Mouse (Mus musculus) heart, adult 2 months (tissue): Measurements from ENCODE around the gene Enpp1.

ENCODE experiments used
- CTCF ChIP-seq: fragments of 200-600 bp; IDR thresholded peaks from 2 replicates; pipeline ENCODE4 v1.8.1; 2022; ENCODE audit warnings: antibody characterized with exemption, mild to moderate bottlenecking, moderate library complexity
- POLR2A ChIP-seq: fragments of 200-500 bp; IDR thresholded peaks from 2 replicates; pipeline ENCODE4 v1.6.1; 2011; ENCODE audit warnings: mild to moderate bottlenecking, low read depth, low read length, control low read depth; ENCODE audit not compliant: insufficient read depth

DNA sequence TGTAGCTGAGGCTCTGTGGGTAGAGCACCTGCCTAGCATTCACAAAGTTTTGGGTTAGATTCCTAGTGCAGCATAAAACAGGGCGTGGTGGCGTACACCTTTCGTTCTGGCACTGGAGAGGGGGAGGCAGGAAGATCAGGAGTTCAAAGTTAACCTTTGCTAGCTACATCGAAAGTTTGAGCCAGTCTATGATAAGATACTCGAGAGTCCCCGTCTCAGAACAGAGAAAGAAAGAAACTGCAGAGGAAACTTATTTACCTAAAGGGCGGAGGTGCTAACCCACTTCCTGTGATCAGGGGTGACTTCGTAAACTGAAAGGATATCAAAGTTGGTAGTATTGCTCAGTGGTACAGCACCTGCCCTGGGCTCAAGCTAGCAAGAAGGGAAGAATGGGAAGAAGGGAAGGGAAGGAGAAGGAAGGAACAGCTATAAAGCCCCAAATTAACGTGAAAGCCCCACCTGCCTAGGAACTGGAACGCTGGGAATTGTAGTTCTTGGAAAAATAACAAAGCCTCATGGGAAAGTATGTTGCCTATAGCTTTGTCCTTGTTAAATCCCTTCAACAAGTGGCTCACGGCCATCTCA is 42.4 kb upstream of the Enpp1 start:
- TF ChIP-seq CTCF (no peak), POLR2A (no peak)
